Mouse (Mus musculus) stomach, embryonic 15.5 days (tissue): ENCODE results near the gene Ciapin1. TPM values are rescaled to one million over a fixed set of nuclear protein-coding genes. Genes with fewer than 3 reads are reported as not detected.

Experiments used
- ATAC-seq: fragments of 200-750 bp; cut with Nextera tagmentation; 2 replicates; pipeline ENCODE4 v1.8.0; 2017; ENCODE audit warnings: low read depth, moderate number of reproducible peaks, moderate TSS enrichment; ENCODE audit not compliant: insufficient read depth, low FRiP score
- H3K27ac ChIP-seq: fragments of 300-500 bp; sonication (generic); 2 replicates; pipeline ENCODE4 v1.5.1; 2015; ENCODE audit warnings: mild to moderate bottlenecking, inconsistent platforms
- H3K27me3 ChIP-seq: fragments of 300-500 bp; sonication (generic); replicated peaks from 2 replicates; pipeline ENCODE4 v1.6.1; 2015; ENCODE audit warnings: inconsistent platforms
- H3K36me3 ChIP-seq: fragments of 300-500 bp; sonication (generic); 2 replicates; pipeline ENCODE4 v1.6.1; 2015; ENCODE audit warnings: inconsistent platforms
- H3K4me1 ChIP-seq: fragments of 300-500 bp; sonication (generic); 2 replicates; pipeline ENCODE4 v1.6.1; 2015; ENCODE audit warnings: inconsistent platforms
- H3K4me2 ChIP-seq: fragments of 300-500 bp; sonication (generic); 2 replicates; pipeline ENCODE4 v1.6.1; 2015; ENCODE audit warnings: mild to moderate bottlenecking, inconsistent platforms
- H3K4me3 ChIP-seq: fragments of 300-500 bp; sonication (generic); replicated peaks from 2 replicates; pipeline ENCODE4 v1.5.1; 2015; ENCODE audit warnings: inconsistent platforms
- H3K9ac ChIP-seq: fragments of 300-500 bp; sonication (generic); 2 replicates; pipeline ENCODE4 v1.6.1; 2015; ENCODE audit warnings: inconsistent platforms
- H3K9me3 ChIP-seq: fragments of 300-500 bp; sonication (generic); 2 replicates; pipeline ENCODE4 v1.6.1; 2016; ENCODE audit warnings: inconsistent platforms
- WGBS: fragments of 180-500 bp; shearing (Covaris S2); methylation state at CpG from one replicate; pipeline ENCODE4 v1.1.7; 2015; 5-methylcytosine and 5-hydroxymethylcytosine counted together
- polyA plus RNA-seq: library from polyadenylated mRNA; unstranded; fragments of >200 nt; fragmentation: Nextera tagmentation; extraction: Ambion mirVana; gene quantifications from 2 replicates; pipeline ENCODE4 v1.2.1, GENCODE M21; 2015

Ciapin1 gene
- polyA plus RNA-seq, 1 experiment from 2014 or later = 89.4 TPM

DNA sequence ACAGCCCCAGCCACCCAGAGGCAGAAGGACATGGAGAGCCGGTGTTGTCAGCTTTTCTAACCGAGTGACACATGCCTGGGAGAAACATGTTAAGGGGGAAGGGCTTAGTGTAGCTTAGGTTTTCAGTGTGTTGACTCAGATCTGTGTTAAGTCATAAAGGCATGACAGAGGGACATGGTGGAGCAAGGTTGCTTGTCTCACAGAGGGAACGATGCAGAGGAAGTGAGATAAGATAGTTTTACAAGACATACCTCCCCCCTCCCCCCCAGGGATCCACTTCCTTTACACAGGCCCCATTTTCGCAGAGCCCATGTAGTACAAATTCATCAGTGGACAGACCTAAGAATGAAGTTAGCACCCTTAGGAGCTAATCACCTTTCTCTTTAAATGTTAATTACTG lies 35.8 kb downstream of the Ciapin1 start:
- WGBS = 66% methylated on average over 4 of the region's 4 CpGs
- Histone ChIP-seq H3K4me1 (no peaks in the 10 kb centered on the region), H3K9ac (no peak overlapping the region), H3K27me3 (no peaks in the 10 kb centered on the region), H3K4me2 (no peak overlapping the region), H3K36me3 (no peaks in the 10 kb centered on the region), H3K9me3 (no peaks in the 10 kb centered on the region), H3K27ac (no peak overlapping the region), H3K4me3 (no peak overlapping the region)
- no peak for ATAC-seq

DNA sequence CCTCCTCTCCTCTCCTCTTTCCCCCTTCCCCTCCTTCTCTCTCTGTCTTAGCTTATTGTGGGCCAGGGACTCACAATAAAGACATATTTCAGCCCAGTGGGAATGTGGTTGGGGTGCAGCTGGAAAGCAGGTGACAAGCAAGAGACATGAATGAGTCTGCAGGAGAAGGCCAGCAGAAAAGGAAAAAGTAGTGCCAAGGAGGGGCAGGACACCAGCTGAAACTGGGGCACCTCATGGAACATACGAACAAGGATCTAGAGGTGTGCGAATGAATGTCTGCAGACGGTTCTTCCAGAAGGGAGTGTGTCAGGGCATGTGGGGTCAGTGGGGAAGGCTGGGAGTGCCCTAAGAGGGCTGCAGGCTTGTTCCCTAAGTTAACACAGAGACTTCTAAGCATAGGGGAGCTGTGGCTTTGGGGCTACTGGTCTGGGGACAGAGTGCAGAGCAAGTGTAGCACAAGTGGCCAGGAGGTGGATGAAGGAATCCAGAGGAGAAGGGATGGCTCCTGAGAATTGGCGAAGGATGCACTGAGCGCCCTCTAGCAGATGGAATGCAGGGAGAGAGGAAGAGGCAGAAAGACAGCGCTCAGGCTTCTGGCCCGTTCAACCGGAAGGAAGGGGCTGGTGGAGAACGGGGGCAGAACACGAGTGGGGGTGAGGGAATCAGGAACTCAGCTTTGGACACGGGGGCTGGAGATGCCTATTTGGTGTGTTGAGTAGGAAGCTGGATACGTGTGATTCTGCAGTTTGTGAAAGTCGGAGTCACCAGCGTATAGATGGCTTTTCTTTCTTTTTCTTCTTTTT lies 36.7 kb downstream of the Ciapin1 start:
- Histone ChIP-seq H3K9ac (no peak overlapping the region), H3K4me3 (no peak overlapping the region), H3K36me3 (no peaks in the 10 kb centered on the region), H3K27me3 (no peaks in the 10 kb centered on the region), H3K4me1 (no peaks in the 10 kb centered on the region), H3K27ac (no peak overlapping the region), H3K9me3 (no peaks in the 10 kb centered on the region), H3K4me2 (no peak overlapping the region)
- WGBS = 37% methylated on average over 14 of the region's 14 CpGs
- no peak for ATAC-seq

DNA sequence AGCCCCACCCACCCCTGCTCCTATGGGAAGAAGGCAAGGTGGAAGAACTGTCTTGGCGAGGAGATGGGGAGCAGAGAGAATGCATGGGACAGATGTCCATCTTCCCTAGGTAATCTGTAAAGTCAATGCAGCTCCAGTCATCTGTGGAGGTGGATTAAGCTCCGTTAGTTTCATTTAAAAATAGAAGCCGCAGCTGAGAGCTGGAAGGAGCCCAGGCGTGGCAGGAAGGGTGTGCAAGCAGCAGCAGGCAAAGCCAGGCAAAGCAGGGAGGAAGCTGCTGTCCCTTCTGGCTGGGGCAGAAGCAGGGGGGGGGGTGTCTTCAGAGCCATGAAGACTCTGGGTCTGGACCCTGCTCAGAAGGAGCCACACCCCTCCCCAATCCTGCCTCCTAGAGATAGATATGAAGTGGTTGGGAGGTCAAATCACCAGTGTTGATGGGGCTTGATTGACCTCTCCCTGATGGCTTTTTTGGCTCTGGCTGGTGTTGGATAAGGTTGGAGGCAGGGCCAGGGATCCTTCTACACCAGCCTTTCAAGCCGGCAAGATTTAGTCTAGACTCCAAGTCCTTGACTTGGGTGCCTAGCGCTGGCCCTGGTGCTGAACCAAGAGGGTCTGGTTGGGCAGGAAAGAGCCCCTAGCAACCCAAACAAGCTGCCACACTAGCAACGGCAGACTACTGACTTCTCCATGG lies 37.7 kb downstream of the Ciapin1 start:
- Histone ChIP-seq H3K27ac (no peak overlapping the region), H3K27me3 (no peaks in the 10 kb centered on the region), H3K4me3 (no peak overlapping the region), H3K4me1 (no peaks in the 10 kb centered on the region), H3K9me3 (no peaks in the 10 kb centered on the region), H3K4me2 (no peak overlapping the region), H3K36me3 (no peaks in the 10 kb centered on the region), H3K9ac (no peak overlapping the region)
- ATAC-seq = no peak
- WGBS = 54% methylated on average over 7 of the region's 7 CpGs

GRCm38 (mm10) chr8:94794782-94795181 lies 43.4 kb downstream of the Ciapin1 start:
- no peaks in the 10 kb centered on the region for H3K27me3 ChIP-seq
- H3K4me3 ChIP-seq = no peak overlapping the region
- ATAC-seq = no peak
- WGBS = 85% methylated on average over 2 of the region's 2 CpGs
- H3K27ac ChIP-seq = no peak overlapping the region
- no peak overlapping the region for H3K9ac ChIP-seq
- H3K4me1 ChIP-seq = no peaks in the 10 kb centered on the region
- H3K4me2 ChIP-seq = no peak overlapping the region
- no peaks in the 10 kb centered on the region for H3K9me3 ChIP-seq
- no peaks in the 10 kb centered on the region for H3K36me3 ChIP-seq

DNA sequence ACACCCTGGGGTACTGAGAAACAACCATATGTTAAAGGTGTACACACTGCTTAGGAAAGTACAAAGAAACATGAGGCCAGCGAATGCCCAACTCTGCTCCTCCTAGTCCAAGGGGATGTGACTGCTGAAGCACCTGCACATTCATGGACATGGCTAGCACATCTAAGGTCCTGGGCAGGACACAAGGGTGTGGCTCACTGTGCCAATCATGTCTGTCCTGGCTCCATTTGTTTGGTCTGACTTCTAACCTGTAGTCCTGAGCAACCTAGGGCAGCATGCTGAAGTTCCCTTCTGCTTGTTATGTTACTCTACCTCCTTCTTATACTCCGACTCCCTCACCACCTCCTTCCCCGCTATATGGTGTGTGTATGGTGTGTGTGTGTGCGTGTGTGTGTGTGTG lies 43.8 kb downstream of the Ciapin1 start:
- H3K9ac ChIP-seq = no peak overlapping the region
- H3K4me1 ChIP-seq = no peaks in the 10 kb centered on the region
- 87% methylated on average over 4 of the region's 4 CpGs for WGBS
- H3K9me3 ChIP-seq = no peaks in the 10 kb centered on the region
- H3K4me3 ChIP-seq = no peak overlapping the region
- no peak overlapping the region for H3K27ac ChIP-seq
- no peak for ATAC-seq
- H3K4me2 ChIP-seq = no peak overlapping the region
- no peaks in the 10 kb centered on the region for H3K27me3 ChIP-seq
- no peaks in the 10 kb centered on the region for H3K36me3 ChIP-seq

- Histone ChIP-seq H3K4me3 (no peak overlapping the region), H3K9ac (no peak overlapping the region), H3K27me3 (no peaks in the 10 kb centered on the region), H3K27ac (no peak overlapping the region), H3K36me3 (no peaks in the 10 kb centered on the region), H3K4me2 (no peak overlapping the region), H3K4me1 (peaks cover 12% of the 10 kb centered on the region), H3K9me3 (no peaks in the 10 kb centered on the region)
- ATAC-seq = no peak
- 80% methylated on average over 10 of the region's 10 CpGs for WGBS
Observed at GRCm38 (mm10) chr8:94789256-94789955, 48.8 kb downstream of the Ciapin1 start.

- H3K9ac ChIP-seq = no peak overlapping the region
Observed at GRCm38 (mm10) chr8:94787524-94788501, 50.3 kb downstream of the Ciapin1 start.

GRCm38 (mm10) chr8:94785995-94786595 lies 52.1 kb downstream of the Ciapin1 start:
- H3K27me3 ChIP-seq = no peaks in the 10 kb centered on the region
- 69% methylated on average over 6 of the region's 6 CpGs for WGBS
- ATAC-seq = no peak
- H3K36me3 ChIP-seq = no peaks in the 10 kb centered on the region
- H3K9me3 ChIP-seq = no peaks in the 10 kb centered on the region
- no peak overlapping the region for H3K4me2 ChIP-seq
- no peak overlapping the region for H3K4me3 ChIP-seq
- no peak overlapping the region for H3K9ac ChIP-seq
- H3K27ac ChIP-seq = peak overlapping the region; percentile 76; the same call in 1 of the 2 replicates
- peaks cover 25% of the 10 kb centered on the region for H3K4me1 ChIP-seq

More at GRCm38 (mm10) chr8:94787524-94788501, 50.3 kb downstream of the Ciapin1 start:
- no peaks in the 10 kb centered on the region for H3K36me3 ChIP-seq
- H3K4me2 ChIP-seq = 0 out of 2 replicates have a peak overlapping the region, but pooled peaks have one; percentile 8
- no peak overlapping the region for H3K4me3 ChIP-seq
- 63% methylated on average over 15 of the region's 15 CpGs for WGBS
- peaks cover 16% of the 10 kb centered on the region for H3K4me1 ChIP-seq
- no peaks in the 10 kb centered on the region for H3K27me3 ChIP-seq
- peak overlapping the region; percentile 81 for H3K27ac ChIP-seq
- no peaks in the 10 kb centered on the region for H3K9me3 ChIP-seq
- ATAC-seq = peak; percentile 93

- Histone ChIP-seq H3K9me3 (no peaks in the 10 kb centered on the region), H3K27me3 (no peaks in the 10 kb centered on the region), H3K27ac (peak overlapping the region; percentile 76), H3K36me3 (no peaks in the 10 kb centered on the region), H3K4me3 (no peak overlapping the region), H3K4me1 (peaks cover 28% of the 10 kb centered on the region), H3K9ac (no peak overlapping the region), H3K4me2 (no peak overlapping the region)
- ATAC-seq = peak; percentile 29; the same call in 1 of the 2 replicates
- 44% methylated on average over 11 of the region's 12 CpGs for WGBS
Observed at GRCm38 (mm10) chr8:94785247-94785985, 52.7 kb downstream of the Ciapin1 start.

DNA sequence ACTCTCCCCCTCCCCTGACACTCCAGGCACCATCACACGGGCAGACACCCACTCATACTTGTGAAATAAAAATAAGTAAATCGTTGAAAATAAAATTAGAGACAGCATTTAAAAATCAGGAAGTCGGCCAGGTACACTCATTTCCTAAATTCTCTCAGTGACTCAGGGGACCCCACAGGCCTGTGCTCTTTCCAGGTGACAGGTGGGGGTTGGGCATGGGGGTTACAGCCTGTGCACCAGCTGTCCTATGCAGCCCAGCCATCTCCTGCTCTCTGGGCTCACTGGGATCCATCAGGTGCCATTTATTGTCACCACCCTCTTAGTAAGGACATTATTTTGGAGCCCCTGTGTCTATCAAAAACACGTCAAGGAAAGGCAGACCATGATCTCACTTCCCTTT lies 54.3 kb downstream of the Ciapin1 start:
- no peak overlapping the region for H3K4me2 ChIP-seq
- H3K36me3 ChIP-seq = no peaks in the 10 kb centered on the region
- no peak overlapping the region for H3K27ac ChIP-seq
- no peak overlapping the region for H3K4me3 ChIP-seq
- no peaks in the 10 kb centered on the region for H3K27me3 ChIP-seq
- H3K4me1 ChIP-seq = peaks cover 29% of the 10 kb centered on the region
- H3K9ac ChIP-seq = no peak overlapping the region
- 76% methylated on average over 4 of the region's 4 CpGs for WGBS
- no peak for ATAC-seq
- no peaks in the 10 kb centered on the region for H3K9me3 ChIP-seq
